Mouse (Mus musculus) myocyte (in vitro differentiated cells): ENCODE data around the gene Gsdma. TPM values are rescaled to one million over a fixed set of nuclear protein-coding genes. Genes with fewer than 3 reads are reported as not detected.
"Not testable (repeated sequence)": the region's sequence is repeated elsewhere in the genome, so short reads cannot be mapped to it uniquely, and the experiment has no call there.

Experiments used
- H3K27me3 ChIP-seq: one replicate; pipeline ENCODE4 v1.6.1; 2011; ENCODE audit not compliant: control insufficient read depth, insufficient read depth, insufficient read length
- H3K36me3 ChIP-seq: one replicate; pipeline ENCODE4 v1.6.1; 2011; ENCODE audit not compliant: control insufficient read depth, insufficient read depth
- H3K4me2 ChIP-seq: one replicate; pipeline ENCODE4 v1.6.1; 2011; ENCODE audit warnings: low read depth, control low read depth
- H3K4me3 ChIP-seq: one replicate; pipeline ENCODE4 v1.5.1; 2011; ENCODE audit warnings: mild to moderate bottlenecking, control low read depth, moderate library complexity
- H3K79me2 ChIP-seq: one replicate; pipeline ENCODE4 v1.6.1; 2011; ENCODE audit not compliant: control insufficient read depth, insufficient read depth
- H3ac ChIP-seq: one replicate; pipeline ENCODE4 v1.6.1; 2011; ENCODE audit not compliant: control insufficient read depth, insufficient read length
- CEBPB ChIP-seq: IDR thresholded peaks from 2 replicates; pipeline ENCODE4 v1.6.1; 2011; ENCODE audit warnings: mild to moderate bottlenecking, moderate library complexity; ENCODE audit not compliant: poor library complexity, insufficient read depth, severe bottlenecking
- E2F4 ChIP-seq: IDR thresholded peaks from one replicate; pipeline ENCODE4 v1.6.1; 2011; ENCODE audit warnings: mild to moderate bottlenecking, control low read depth, moderate library complexity; ENCODE audit not compliant: insufficient read depth
- MAX ChIP-seq: IDR thresholded peaks from one replicate; pipeline ENCODE4 v1.6.1; 2011; ENCODE audit warnings: low read depth, mild to moderate bottlenecking, control low read depth
- MYOD1 ChIP-seq, 3 experiments: IDR thresholded peaks; one replicate each; pipeline ENCODE4 v1.6.1; 2011; ENCODE audit warnings: control low read depth in 2 of 3, low read depth in 2 of 3, mild to moderate bottlenecking in 2 of 3, moderate library complexity in 1 of 3; ENCODE audit not compliant: insufficient read length in 2 of 3, control insufficient read depth in 1 of 3
- MYOG ChIP-seq, 3 experiments: IDR thresholded peaks; one replicate each; pipeline ENCODE4 v1.6.1; 2011; ENCODE audit warnings: control low read depth in 2 of 3, low read depth in 2 of 3, mild to moderate bottlenecking in 2 of 3; ENCODE audit not compliant: insufficient read length in 2 of 3, control insufficient read depth in 1 of 3, insufficient read depth in 1 of 3
- POLR2A ChIP-seq: IDR thresholded peaks from one replicate; pipeline ENCODE4 v1.6.1; 2011; ENCODE audit warnings: low read depth, mild to moderate bottlenecking, control low read depth, moderate library complexity; ENCODE audit not compliant: insufficient read length
- POLR2AphosphoS2 ChIP-seq: IDR thresholded peaks from one replicate; pipeline ENCODE4 v1.6.1; 2011; ENCODE audit warnings: low read depth, control low read depth; ENCODE audit not compliant: insufficient read length
- REST ChIP-seq: IDR thresholded peaks from one replicate; pipeline ENCODE4 v1.6.1; 2011; ENCODE audit warnings: mild to moderate bottlenecking, control low read depth, moderate library complexity; ENCODE audit not compliant: insufficient read depth, insufficient read length
- SRF ChIP-seq: IDR thresholded peaks from one replicate; pipeline ENCODE4 v1.6.1; 2011; ENCODE audit warnings: low read depth; ENCODE audit not compliant: control insufficient read depth, insufficient read length
- TCF12 ChIP-seq: IDR thresholded peaks from one replicate; pipeline ENCODE4 v1.6.1; 2011; ENCODE audit warnings: mild to moderate bottlenecking, control low read depth; ENCODE audit not compliant: poor library complexity, insufficient read depth, severe bottlenecking
- TCF3 ChIP-seq: IDR thresholded peaks from one replicate; pipeline ENCODE4 v1.6.1; 2011; ENCODE audit warnings: low read depth, control low read depth; ENCODE audit not compliant: insufficient read length
- USF1 ChIP-seq: IDR thresholded peaks from one replicate; pipeline ENCODE4 v1.6.1; 2011; ENCODE audit warnings: low read depth, mild to moderate bottlenecking, control low read depth, moderate library complexity
- polyA plus RNA-seq: library from polyadenylated mRNA; unstranded; fragments of >200 nt; fragmentation: generic; extraction: Trizol; gene quantifications from one replicate; pipeline ENCODE4 v1.2.1, GENCODE M21; 2012; ENCODE audit warnings: missing spikeins

Gene Gsdma
- polyA plus RNA-seq, 1 experiment, result 0.04 TPM

DNA sequence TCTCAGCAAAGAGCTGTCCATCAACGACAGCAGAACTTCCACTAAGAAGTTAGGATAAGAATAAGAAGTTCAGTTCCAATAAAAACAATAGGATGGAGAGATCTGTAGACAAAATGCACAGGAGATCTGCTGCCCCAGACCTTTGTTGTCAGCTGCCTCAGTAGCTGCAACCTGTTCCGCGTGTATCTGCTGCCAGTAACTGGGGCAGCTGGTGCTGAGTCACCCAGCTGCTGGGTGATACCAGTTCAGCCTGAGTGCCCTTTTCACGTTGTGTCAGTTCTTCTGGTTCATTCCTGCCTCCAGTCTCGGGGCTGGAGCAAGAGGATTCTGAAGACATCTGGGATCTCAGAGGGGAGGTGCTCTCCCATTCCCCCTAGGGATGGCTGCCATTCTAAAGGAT is 7.7 kb downstream of the Gsdma start:
- Histone ChIP-seq H3K27me3 (peaks cover 34% of the 10 kb centered on the region), H3K4me2 (no peak overlapping the region)

DNA sequence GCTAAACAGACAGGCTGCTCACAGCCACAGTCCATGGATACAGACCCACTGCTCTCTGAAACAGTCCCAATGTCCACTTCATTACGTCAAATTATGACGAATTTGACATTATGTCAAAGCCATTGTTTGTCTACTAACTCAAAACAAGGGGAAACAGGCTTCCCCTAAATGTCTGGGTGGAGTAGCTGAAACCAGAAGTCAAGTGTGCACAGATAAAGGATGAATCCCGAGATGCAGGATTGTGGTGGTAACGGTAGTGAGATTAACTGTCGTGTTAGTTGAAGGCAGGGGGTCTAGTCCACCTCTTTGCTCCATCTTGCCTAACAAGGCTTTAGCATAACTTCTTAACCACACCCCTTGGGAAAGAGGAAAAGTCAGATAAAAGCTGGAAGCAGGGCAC is 8.3 kb downstream of the Gsdma start:
- H3K36me3 ChIP-seq, result no peaks in the 10 kb centered on the region
- no peaks in the 10 kb centered on the region for H3K79me2 ChIP-seq
- no peak overlapping the region for H3K4me2 ChIP-seq
- H3ac ChIP-seq, result no peak overlapping the region
- peaks cover 28% of the 10 kb centered on the region for H3K27me3 ChIP-seq
- TF ChIP-seq MAX (no peak), E2F4 (no peak), MYOD1 (IDR thresholded peaks at IDR 0.05; ENCODE audit: control insufficient read depth in 1 of 3, insufficient read length in 2 of 3, low read depth in 2 of 3) (no peak), TCF3 (no peak), USF1 (no peak), POLR2AphosphoS2 (no peak), MYOG (IDR thresholded peaks at IDR 0.05; ENCODE audit: control insufficient read depth in 1 of 3, insufficient read depth in 1 of 3, insufficient read length in 2 of 3, low read depth in 2 of 3) (no peak), POLR2A (no peak), CEBPB (no peak), SRF (no peak)
- no peak overlapping the region for H3K4me3 ChIP-seq

More for the DNA sequence above, 7.7 kb downstream of the Gsdma start:
- no peak overlapping the region for H3K4me3 ChIP-seq
- H3ac ChIP-seq, result no peak overlapping the region
- H3K79me2 ChIP-seq, result no peaks in the 10 kb centered on the region
- no peak for TF ChIP-seq REST
- TF ChIP-seq POLR2A, result no peak
- TF ChIP-seq MYOD1 (IDR thresholded peaks at IDR 0.05; ENCODE audit: control insufficient read depth in 1 of 3, insufficient read length in 2 of 3, low read depth in 2 of 3), result peak in 2 of 3 experiments; percentile 71 to 79
- TF ChIP-seq MAX, result no peak
- TF ChIP-seq MYOG (IDR thresholded peaks at IDR 0.05; ENCODE audit: control insufficient read depth in 1 of 3, insufficient read depth in 1 of 3, insufficient read length in 2 of 3, low read depth in 2 of 3), result peak; percentile 54 to 78 (median 68)
- no peaks in the 10 kb centered on the region for H3K36me3 ChIP-seq

DNA sequence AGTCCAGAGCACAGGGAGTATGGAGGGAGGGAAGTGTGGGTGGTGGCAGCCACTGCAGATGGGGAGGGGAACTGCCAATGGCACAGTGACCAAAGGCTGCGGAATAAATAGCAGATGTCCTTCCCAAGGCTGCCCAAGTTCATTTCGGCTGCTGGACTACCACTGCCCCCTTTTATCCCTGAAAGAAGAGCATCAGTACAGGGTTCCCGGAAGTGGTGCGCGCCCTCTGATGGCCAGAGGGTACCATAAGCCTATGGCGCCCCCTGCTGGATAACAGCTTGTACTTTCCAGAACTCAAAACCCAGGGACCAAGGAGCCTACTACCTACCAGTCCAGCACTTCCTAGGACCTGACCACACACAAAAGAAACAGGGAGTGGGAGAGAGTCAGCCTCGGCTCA is 9.0 kb downstream of the Gsdma start:
- H3K79me2 ChIP-seq, H3K4me3 ChIP-seq, H3ac ChIP-seq, H3K36me3 ChIP-seq: not testable (repeated sequence)
- H3K4me2 ChIP-seq, result peak overlapping the region; percentile 44
- peaks cover 21% of the 10 kb centered on the region for H3K27me3 ChIP-seq

DNA sequence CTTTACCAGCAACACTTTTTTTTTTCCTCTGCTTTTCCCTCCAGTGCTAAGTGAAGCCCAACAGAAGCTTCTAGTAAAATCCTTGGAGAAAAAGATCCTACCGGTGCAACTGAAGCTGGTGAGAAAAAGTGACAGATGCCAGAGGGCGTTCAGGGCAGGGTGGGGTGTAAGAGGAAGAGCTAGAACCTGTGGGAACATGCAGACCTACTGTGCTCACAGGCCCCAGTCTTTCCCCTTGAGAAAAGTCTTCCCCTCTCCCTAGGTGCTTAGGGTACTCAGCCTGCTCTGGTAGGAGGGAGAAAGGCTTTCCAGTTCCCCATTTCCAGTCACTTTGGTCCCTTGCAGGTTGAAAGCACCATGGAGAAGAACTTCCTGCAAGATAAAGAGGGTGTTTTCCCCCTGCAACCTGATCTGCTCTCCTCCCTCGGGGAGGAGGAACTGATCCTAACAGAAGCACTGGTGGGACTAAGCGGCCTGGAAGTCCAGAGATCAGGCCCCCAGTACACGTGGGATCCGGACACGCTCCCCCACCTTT is 11.7 kb downstream of the Gsdma start:
- Histone ChIP-seq H3K27me3 (no peaks in the 10 kb centered on the region), H3K4me3 (no peak overlapping the region), H3K79me2 (no peaks in the 10 kb centered on the region), H3K36me3 (no peaks in the 10 kb centered on the region), H3K4me2 (no peak overlapping the region), H3ac (no peak overlapping the region)
- TF ChIP-seq MYOD1 (IDR thresholded peaks at IDR 0.05; ENCODE audit: control insufficient read depth in 1 of 3, insufficient read length in 2 of 3, low read depth in 2 of 3), result no peak
- TF ChIP-seq TCF12, result no peak
- no peak for TF ChIP-seq CEBPB
- no peak for TF ChIP-seq USF1
- TF ChIP-seq SRF, result no peak
- no peak for TF ChIP-seq E2F4
- no peak for TF ChIP-seq REST
- TF ChIP-seq MAX, result no peak
- no peak for TF ChIP-seq POLR2A
- no peak for TF ChIP-seq TCF3
- no peak for TF ChIP-seq POLR2AphosphoS2
- no peak for TF ChIP-seq MYOG (IDR thresholded peaks at IDR 0.05; ENCODE audit: control insufficient read depth in 1 of 3, insufficient read depth in 1 of 3, insufficient read length in 2 of 3, low read depth in 2 of 3)

DNA sequence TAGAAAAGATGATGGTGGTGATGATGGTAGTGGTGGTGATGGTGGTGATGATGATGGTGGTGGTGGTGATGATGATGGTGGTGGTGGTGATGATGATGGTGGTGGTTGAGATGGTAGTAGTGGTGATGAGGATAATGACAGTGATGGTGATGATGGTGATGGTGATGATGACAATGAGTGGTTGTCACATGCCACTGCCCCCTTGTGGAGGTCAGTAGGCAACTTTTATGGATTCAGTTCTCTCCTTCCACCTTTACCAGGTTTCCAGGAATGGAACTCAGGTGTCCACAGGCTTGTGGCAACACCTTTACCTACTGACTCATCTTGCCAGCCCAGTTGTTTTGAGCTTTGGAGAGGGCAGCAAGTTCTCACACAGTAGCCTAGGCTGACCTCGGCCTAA is 15.9 kb downstream of the Gsdma start:
- Histone ChIP-seq H3K79me2 (peaks cover 26% of the 10 kb centered on the region), H3K4me3 (no peak overlapping the region)

DNA sequence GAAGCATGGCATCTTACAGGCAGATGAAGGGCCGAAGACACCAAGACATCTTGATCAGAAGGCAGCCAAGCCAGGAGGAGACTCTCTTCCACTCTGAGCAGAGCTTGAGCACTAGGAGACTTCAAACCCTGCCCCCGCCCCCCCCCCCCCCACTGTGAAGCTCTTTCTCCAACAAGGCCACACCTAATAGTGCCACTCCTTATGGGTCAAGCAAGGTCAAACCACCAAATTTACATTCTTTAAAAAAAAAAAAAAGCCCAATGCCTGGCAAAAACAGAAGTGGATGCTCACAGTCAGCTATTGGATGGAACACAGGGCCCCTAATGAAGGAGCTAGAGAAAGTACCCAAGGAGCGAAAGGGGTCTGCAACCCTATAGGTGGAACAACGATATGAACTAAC is 16.4 kb downstream of the Gsdma start:
- not testable (repeated sequence) for H3K36me3 ChIP-seq, H3K4me2 ChIP-seq, H3K27me3 ChIP-seq, H3K4me3 ChIP-seq, H3ac ChIP-seq
- peaks cover 28% of the 10 kb centered on the region for H3K79me2 ChIP-seq

More for the DNA sequence above, 15.9 kb downstream of the Gsdma start:
- H3K27me3 ChIP-seq, result no peaks in the 10 kb centered on the region
- no peak overlapping the region for H3ac ChIP-seq
- peaks cover 4% of the 10 kb centered on the region for H3K36me3 ChIP-seq
- H3K4me2 ChIP-seq, result no peak overlapping the region
- TF ChIP-seq MAX (no peak), MYOD1 (IDR thresholded peaks at IDR 0.05; ENCODE audit: control insufficient read depth in 1 of 3, insufficient read length in 2 of 3, low read depth in 2 of 3) (no peak), REST (no peak), TCF3 (no peak), MYOG (IDR thresholded peaks at IDR 0.05; ENCODE audit: control insufficient read depth in 1 of 3, insufficient read depth in 1 of 3, insufficient read length in 2 of 3, low read depth in 2 of 3) (no peak), SRF (no peak)
